Mouse (Mus musculus) retina, adult 2 months (tissue): ENCODE measurements around the gene Slc44a3.
"Not testable (repeated sequence)": the region's sequence is repeated elsewhere in the genome, so short reads cannot be mapped to it uniquely, and the experiment has no call there.

Experiments used
- DNase-seq: peaks from one replicate; pipeline ENCODE4 v3.0.0-alpha.2; 2012; ENCODE audit warnings: low read depth, low spot score

Gene Slc44a3

GRCm38 (mm10) chr3:121552723-121553122, 20.5 kb upstream of the Slc44a3 start:
- DNase-seq: no peak

- no peak for DNase-seq
Observed at GRCm38 (mm10) chr3:121550370-121550769, 18.2 kb upstream of the Slc44a3 start.

GRCm38 (mm10) chr3:121547851-121548624, 15.8 kb upstream of the Slc44a3 start:
- DNase-seq: no peak

- DNase-seq: no peak
Observed at GRCm38 (mm10) chr3:121540621-121541020, 8.4 kb upstream of the Slc44a3 start.

- no peak for DNase-seq
Observed at GRCm38 (mm10) chr3:121539871-121540431, 7.7 kb upstream of the Slc44a3 start.

- DNase-seq: not testable (repeated sequence)
Observed at GRCm38 (mm10) chr3:121538847-121539246, 6.6 kb upstream of the Slc44a3 start.

GRCm38 (mm10) chr3:121537996-121538395, 5.8 kb upstream of the Slc44a3 start:
- no peak for DNase-seq

- no peak for DNase-seq
Observed at GRCm38 (mm10) chr3:121536803-121537202, 4.6 kb upstream of the Slc44a3 start.

GRCm38 (mm10) chr3:121535813-121536504, 3.8 kb upstream of the Slc44a3 start:
- DNase-seq: peak; percentile 26

GRCm38 (mm10) chr3:121531370-121532148, 645 bp downstream of the Slc44a3 start:
- DNase-seq: no peak

GRCm38 (mm10) chr3:121530546-121531258, 1.5 kb downstream of the Slc44a3 start:
- DNase-seq: no peak

- DNase-seq: no peak
Observed at GRCm38 (mm10) chr3:121526096-121527093, 5.8 kb downstream of the Slc44a3 start.

GRCm38 (mm10) chr3:121521633-121522125, 10.5 kb downstream of the Slc44a3 start:
- no peak for DNase-seq

- DNase-seq: no peak
Observed at GRCm38 (mm10) chr3:121521123-121521522, 11.1 kb downstream of the Slc44a3 start.

GRCm38 (mm10) chr3:121517030-121517429, 15.2 kb downstream of the Slc44a3 start:
- no peak for DNase-seq

- no peak for DNase-seq
Observed at GRCm38 (mm10) chr3:121509141-121509540, 23.1 kb downstream of the Slc44a3 start.

GRCm38 (mm10) chr3:121507678-121508077, 24.5 kb downstream of the Slc44a3 start:
- DNase-seq: no peak

GRCm38 (mm10) chr3:121506756-121507155, 25.4 kb downstream of the Slc44a3 start:
- DNase-seq: no peak

- no peak for DNase-seq
Observed at GRCm38 (mm10) chr3:121506175-121506574, 26.0 kb downstream of the Slc44a3 start.
